Mouse (Mus musculus): ENCODE measurements around the gene Gm14406.
"Not testable (repeated sequence)": the region's sequence is repeated elsewhere in the genome, so short reads cannot be mapped to it uniquely, and the experiment has no call there.

DNA sequence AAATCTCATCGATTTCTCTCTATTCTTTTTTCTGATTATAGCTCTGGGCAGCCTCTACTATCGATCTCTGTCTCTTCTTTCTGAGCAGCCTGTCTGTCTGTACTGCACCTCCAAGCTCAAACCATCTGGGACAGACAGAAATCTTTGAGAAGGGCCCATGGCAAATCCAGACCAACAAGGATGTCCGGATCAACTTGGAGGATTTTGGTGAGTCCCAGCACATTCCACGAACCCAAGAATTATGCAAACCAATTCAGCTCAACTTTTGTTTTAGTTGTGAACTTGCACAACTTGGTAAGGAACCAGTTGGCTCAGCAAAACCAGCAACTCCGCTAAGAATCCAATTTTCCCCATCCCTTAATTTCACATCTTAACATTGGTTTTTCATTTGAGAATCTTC, 40.3 kb downstream of the Gm14406 start:
- TF ChIP-seq CTCF, EP300 (IDR thresholded peaks at IDR 0.05): not testable (repeated sequence)

Measured in lung, postnatal 0 days (tissue).